Mouse (Mus musculus) lung, postnatal 0 days (tissue): ENCODE measurements around the gene Ccr9. TPM values are rescaled to one million over a fixed set of nuclear protein-coding genes. Genes with fewer than 3 reads are reported as not detected.
A peak's percentile ranks its signal among the peaks of the same experiment; 100 is the strongest.
"Not testable (repeated sequence)": the region's sequence is repeated elsewhere in the genome, so short reads cannot be mapped to it uniquely, and the experiment has no call there.

Source experiments
- ATAC-seq: fragments of 200-750 bp; cut with Nextera tagmentation; 2 replicates; pipeline ENCODE4 v1.8.0; 2017; ENCODE audit warnings: moderate library complexity
- DNase-seq: peaks from one replicate; pipeline ENCODE4 v3.0.0-alpha.2; 2016; ENCODE audit warnings: low spot score
- H3K27ac ChIP-seq: fragments of 300-500 bp; sonication (generic); 2 replicates; pipeline ENCODE4 v1.5.1; 2014; ENCODE audit warnings: antibody characterized with exemption, mild to moderate bottlenecking, low read length, mixed read lengths
- H3K27me3 ChIP-seq: fragments of 300-500 bp; sonication (generic); replicated peaks from 2 replicates; pipeline ENCODE4 v1.6.1; 2014; ENCODE audit warnings: low read length, mixed read lengths; ENCODE audit not compliant: insufficient read depth
- H3K36me3 ChIP-seq: fragments of 300-500 bp; sonication (generic); 2 replicates; pipeline ENCODE4 v1.6.1; 2014; ENCODE audit warnings: low read length, mixed read lengths; ENCODE audit not compliant: insufficient read depth
- H3K4me1 ChIP-seq: fragments of 300-500 bp; sonication (generic); 2 replicates; pipeline ENCODE4 v1.6.1; 2014; ENCODE audit warnings: antibody characterized with exemption, low read depth, low read length, mixed read lengths; ENCODE audit not compliant: insufficient read depth
- H3K4me2 ChIP-seq: fragments of 300-500 bp; sonication (generic); replicated peaks from 2 replicates; pipeline ENCODE4 v1.6.1; 2014; ENCODE audit warnings: low read depth, mild to moderate bottlenecking, low read length, moderate library complexity, mixed read lengths
- H3K4me3 ChIP-seq: fragments of 300-500 bp; sonication (generic); 2 replicates; pipeline ENCODE4 v1.5.1; 2014; ENCODE audit warnings: low read depth, low read length
- H3K9ac ChIP-seq: fragments of 300-500 bp; sonication (generic); replicated peaks from 2 replicates; pipeline ENCODE4 v1.6.1; 2014; ENCODE audit warnings: low read depth, mild to moderate bottlenecking
- H3K9me3 ChIP-seq: fragments of 300-500 bp; sonication (generic); 2 replicates; pipeline ENCODE4 v1.6.1; 2016; ENCODE audit warnings: low read length, mixed read lengths
- CTCF ChIP-seq: IDR thresholded peaks from 2 replicates; pipeline ENCODE4 v1.5.1; 2016; ENCODE audit warnings: antibody characterized with exemption, mild to moderate bottlenecking
- EP300 ChIP-seq: IDR thresholded peaks from 2 replicates; pipeline ENCODE4 v1.6.1; 2016; ENCODE audit warnings: antibody characterized with exemption, mild to moderate bottlenecking, control low read depth
- WGBS: fragments of 180-500 bp; shearing (Covaris S2); extraction: QIAGEN DNeasy Blood & Tissue Kit; methylation state at CpG from one replicate; pipeline ENCODE4 v1.1.7; 2014; 5-methylcytosine and 5-hydroxymethylcytosine counted together
- polyA plus RNA-seq: library from polyadenylated mRNA; unstranded; fragments of >200 nt; fragmentation: Nextera tagmentation; extraction: Ambion mirVana; gene quantifications from 2 replicates; pipeline ENCODE4 v1.2.1, GENCODE M21; 2015

Gene Ccr9
- polyA plus RNA-seq, 1 experiment from 2014 or later: 0.29 TPM

- H3K27me3 ChIP-seq: no peaks in the 10 kb centered on the region
- H3K4me3 ChIP-seq: no peak overlapping the region
- 63% methylated on average over 1 of the region's 1 CpGs for WGBS
- no peak overlapping the region for H3K9ac ChIP-seq
- TF ChIP-seq CTCF (peak; percentile 72), EP300 (no peak)
- H3K9me3 ChIP-seq: no peaks in the 10 kb centered on the region
- DNase-seq: peak; percentile 65
- H3K27ac ChIP-seq: no peak overlapping the region
- H3K4me1 ChIP-seq: no peaks in the 10 kb centered on the region
- H3K4me2 ChIP-seq: no peak overlapping the region
- H3K36me3 ChIP-seq: no peaks in the 10 kb centered on the region
- no peak for ATAC-seq
Measured at GRCm38 (mm10) chr9:123638668-123639089, 39.6 kb upstream of the Ccr9 start.

GRCm38 (mm10) chr9:123640106-123640505, 38.1 kb upstream of the Ccr9 start:
- H3K36me3 ChIP-seq: no peaks in the 10 kb centered on the region
- no peak overlapping the region for H3K9ac ChIP-seq
- no peaks in the 10 kb centered on the region for H3K27me3 ChIP-seq
- no peak overlapping the region for H3K4me3 ChIP-seq
- WGBS: 58% methylated on average over 1 of the region's 1 CpGs
- ATAC-seq (no peak), DNase-seq (no peak)
- no peak overlapping the region for H3K27ac ChIP-seq
- no peak overlapping the region for H3K4me2 ChIP-seq
- H3K4me1 ChIP-seq: no peaks in the 10 kb centered on the region
- no peaks in the 10 kb centered on the region for H3K9me3 ChIP-seq
- TF ChIP-seq CTCF (no peak), EP300 (no peak)

- Histone ChIP-seq H3K27me3 (no peaks in the 10 kb centered on the region), H3K9ac (no peak overlapping the region), H3K9me3 (no peaks in the 10 kb centered on the region), H3K4me2 (no peak overlapping the region), H3K36me3 (no peaks in the 10 kb centered on the region), H3K4me1 (no peaks in the 10 kb centered on the region), H3K4me3 (no peak overlapping the region), H3K27ac (no peak overlapping the region)
- DNase-seq (no peak), ATAC-seq (no peak)
- TF ChIP-seq EP300: no peak
- TF ChIP-seq CTCF: no peak
- WGBS: 56% methylated on average over 2 of the region's 2 CpGs
Measured at GRCm38 (mm10) chr9:123649785-123650511, 28.3 kb upstream of the Ccr9 start.

GRCm38 (mm10) chr9:123651369-123651768, 26.9 kb upstream of the Ccr9 start:
- WGBS: 22% methylated on average over 4 of the region's 4 CpGs
- no peak overlapping the region for H3K9ac ChIP-seq
- no peaks in the 10 kb centered on the region for H3K27me3 ChIP-seq
- no peak for TF ChIP-seq CTCF
- no peak for TF ChIP-seq EP300
- no peaks in the 10 kb centered on the region for H3K9me3 ChIP-seq
- no peak overlapping the region for H3K27ac ChIP-seq
- DNase-seq (peak; percentile 15), ATAC-seq (no peak)
- H3K4me2 ChIP-seq: no peak overlapping the region
- H3K4me1 ChIP-seq: no peaks in the 10 kb centered on the region
- no peaks in the 10 kb centered on the region for H3K36me3 ChIP-seq
- H3K4me3 ChIP-seq: no peak overlapping the region

GRCm38 (mm10) chr9:123657457-123657856, 20.8 kb upstream of the Ccr9 start:
- ATAC-seq (no peak), DNase-seq (no peak)
- Histone ChIP-seq H3K36me3 (no peaks in the 10 kb centered on the region), H3K4me3 (no peak overlapping the region), H3K27ac (no peak overlapping the region), H3K27me3 (no peaks in the 10 kb centered on the region), H3K4me2 (no peak overlapping the region), H3K9me3 (no peaks in the 10 kb centered on the region), H3K9ac (no peak overlapping the region), H3K4me1 (no peaks in the 10 kb centered on the region)
- TF ChIP-seq EP300: no peak
- TF ChIP-seq CTCF: no peak
- WGBS: 74% methylated on average over 3 of the region's 3 CpGs

- Histone ChIP-seq H3K4me3 (no peak overlapping the region), H3K4me2 (no peak overlapping the region), H3K36me3 (no peaks in the 10 kb centered on the region), H3K4me1 (no peaks in the 10 kb centered on the region), H3K9ac (no peak overlapping the region), H3K27ac (no peak overlapping the region), H3K9me3 (no peaks in the 10 kb centered on the region), H3K27me3 (no peaks in the 10 kb centered on the region)
- DNase-seq (no peak), ATAC-seq (no peak)
- TF ChIP-seq CTCF (no peak), EP300 (no peak)
Measured at GRCm38 (mm10) chr9:123658981-123659380, 19.3 kb upstream of the Ccr9 start.

- not testable (repeated sequence) for H3K4me3 ChIP-seq, H3K27me3 ChIP-seq, H3K4me2 ChIP-seq, H3K4me1 ChIP-seq, DNase-seq, H3K27ac ChIP-seq, H3K9ac ChIP-seq, ATAC-seq, H3K9me3 ChIP-seq, H3K36me3 ChIP-seq
- WGBS: 80% methylated on average over 17 of the region's 18 CpGs
Measured at GRCm38 (mm10) chr9:123659986-123660676, 18.1 kb upstream of the Ccr9 start.
